7 mouse cellular contexts compared by ENCODE assay signal in the genomic region with DNA sequence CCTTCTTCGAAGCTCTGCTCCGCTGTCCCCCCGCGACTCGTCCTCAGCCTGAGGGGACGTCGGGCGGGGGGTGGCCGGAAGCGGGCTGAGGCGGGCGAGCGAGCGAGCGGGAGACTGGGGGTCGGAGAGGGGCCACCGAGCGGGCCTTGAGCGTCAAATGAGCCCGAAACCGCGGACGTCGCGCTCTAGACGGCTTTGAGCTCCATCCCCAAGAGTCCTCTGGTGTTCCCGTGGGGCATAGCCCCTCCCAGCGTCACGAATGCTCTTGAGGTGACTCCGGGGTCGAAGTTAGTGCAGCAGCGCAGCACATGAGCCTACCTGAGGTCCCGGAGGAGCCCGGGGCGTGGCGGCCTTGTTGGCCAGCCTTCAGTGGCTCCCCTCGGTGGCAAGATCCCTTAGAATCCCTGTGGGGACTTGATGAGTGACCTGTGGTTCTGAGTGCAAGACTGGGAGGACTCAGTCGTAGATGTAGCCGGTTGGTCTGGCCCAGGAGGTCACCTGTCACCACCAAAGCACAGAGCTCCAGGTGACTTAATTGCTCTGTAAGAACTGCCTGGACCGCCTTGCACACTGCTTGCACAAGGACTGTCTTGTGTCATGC. TPM values are rescaled to one million over a fixed set of nuclear protein-coding genes. Genes with fewer than 3 reads are reported as not detected.
DNase-seq lines count a peak whose midpoint lies in the region; ATAC-seq and TF ChIP-seq lines count a peak whose summit lies in the region.

No protein-coding gene starts in this region.

- peak overlapping the region; percentile 70 for H3K4me3 ChIP-seq in embryonic facial prominence, embryonic 14.5 days (ENCODE audit: low read depth, low read length)
- H3K4me3 ChIP-seq in lung, embryonic 16.5 days (ENCODE audit: low read length): peak overlapping the region; percentile 85
- H3K4me3 ChIP-seq in stomach, postnatal 0 days (ENCODE audit: low read depth, low read length): peak overlapping the region; percentile 85

- TF ChIP-seq CTCF in stomach, postnatal 0 days (IDR thresholded peaks at IDR 0.05; ENCODE audit: low read depth): no peak

- H3K27me3 ChIP-seq in embryonic facial prominence, embryonic 14.5 days (replicated peaks; ENCODE audit: control insufficient read depth, insufficient read depth, low read length): no peaks in the 10 kb centered on the region
- no peaks in the 10 kb centered on the region for H3K27me3 ChIP-seq in lung, embryonic 16.5 days (ENCODE audit: control insufficient read depth, insufficient read depth, low read depth, low read length)
- no peaks in the 10 kb centered on the region for H3K27me3 ChIP-seq in stomach, postnatal 0 days (ENCODE audit: control insufficient read depth, insufficient read depth, low read length)

- H3K4me1 ChIP-seq in embryonic facial prominence, embryonic 14.5 days (ENCODE audit: control insufficient read depth, insufficient read depth, low read length): peaks cover 3% of the 10 kb centered on the region; the same call in 1 of the 2 replicates
- H3K4me1 ChIP-seq in lung, embryonic 16.5 days (replicated peaks; ENCODE audit: control insufficient read depth, insufficient read depth, low read length): peaks cover 15% of the 10 kb centered on the region
- 0 out of 2 replicates have a peak, but pooled peaks cover 3% of the 10 kb centered on the region for H3K4me1 ChIP-seq in stomach, postnatal 0 days (replicated peaks; ENCODE audit: control insufficient read depth, insufficient read depth)

- DNase-seq in retina, adult 2 months (ENCODE audit: low read depth, low spot score): peak; percentile 18
- no peak for DNase-seq in retina, embryonic 14.5 days (ENCODE audit: low spot score)
- peak; percentile 36 for DNase-seq in adipocyte (ENCODE audit: low spot score)
- peak; percentile 47 for DNase-seq in embryonic facial prominence, embryonic 14.5 days (ENCODE audit: low spot score)
- peak; percentile 61 for DNase-seq in stomach, postnatal 0 days (ENCODE audit: low spot score)

- H3K4me2 ChIP-seq in embryonic facial prominence, embryonic 14.5 days (ENCODE audit: low read depth, low read length): peak overlapping the region; percentile 89
- H3K4me2 ChIP-seq in lung, embryonic 16.5 days (ENCODE audit: low read depth, low read length): peak overlapping the region; percentile 57
- H3K4me2 ChIP-seq in stomach, postnatal 0 days (replicated peaks; ENCODE audit: low read depth): peak overlapping the region; percentile 81

- H3K27ac ChIP-seq in embryonic facial prominence, embryonic 14.5 days (replicated peaks; ENCODE audit: low read depth, low read length): peak overlapping the region; percentile 73
- peak overlapping the region; percentile 90 for H3K27ac ChIP-seq in lung, embryonic 16.5 days (ENCODE audit: low read length)
- H3K27ac ChIP-seq in stomach, postnatal 0 days (replicated peaks): peak overlapping the region; percentile 86

- H3K9ac ChIP-seq in embryonic facial prominence, embryonic 14.5 days (ENCODE audit: low read depth, low read length): peak overlapping the region; percentile 84
- H3K9ac ChIP-seq in lung, embryonic 16.5 days (ENCODE audit: low read length): peak overlapping the region; percentile 94
- peak overlapping the region; percentile 90 for H3K9ac ChIP-seq in stomach, postnatal 0 days (ENCODE audit: low read length)

- no peak for TF ChIP-seq EP300 in stomach, postnatal 0 days (optimal IDR thresholded peaks at IDR 0.05)

- H3K36me3 ChIP-seq in embryonic facial prominence, embryonic 14.5 days (ENCODE audit: control insufficient read depth, insufficient read depth, low read length): no peaks in the 10 kb centered on the region
- H3K36me3 ChIP-seq in lung, embryonic 16.5 days (ENCODE audit: control insufficient read depth, insufficient read depth, low read length): no peaks in the 10 kb centered on the region
- no peaks in the 10 kb centered on the region for H3K36me3 ChIP-seq in stomach, postnatal 0 days (ENCODE audit: control insufficient read depth, insufficient read depth, low read length)

- under 1% methylated on average over 21 of the region's 40 CpGs for WGBS in embryonic facial prominence, embryonic 14.5 days
- under 1% methylated on average over 40 of the region's 40 CpGs for WGBS in lung, embryonic 16.5 days
- under 1% methylated on average over 37 of the region's 40 CpGs for WGBS in stomach, postnatal 0 days

- ATAC-seq in embryonic facial prominence, embryonic 14.5 days (ENCODE audit: low read depth): peak; percentile 54
- peak; percentile 69 for ATAC-seq in inflammation-experienced regulatory T-cells, adult 6 months
- ATAC-seq in lung, embryonic 16.5 days (ENCODE audit: low read depth): no peak; the same call in 1 of the 2 replicates
- ATAC-seq in stomach, postnatal 0 days (ENCODE audit: low FRiP score, low TSS enrichment): peak; percentile 75

- no peaks in the 10 kb centered on the region for H3K9me3 ChIP-seq in embryonic facial prominence, embryonic 14.5 days (ENCODE audit: control insufficient read depth, low read length)
- no peaks in the 10 kb centered on the region for H3K9me3 ChIP-seq in lung, embryonic 16.5 days (ENCODE audit: control insufficient read depth, low read length)
- H3K9me3 ChIP-seq in stomach, postnatal 0 days (ENCODE audit: control insufficient read depth, low read length): no peaks in the 10 kb centered on the region

RNA-seq across cellular contexts. Expression of gene Hmox2, which starts 0.5 kb away (rescaled TPM):
- polyA plus RNA-seq in embryonic facial prominence, embryonic 14.5 days (2014; fragmentation: Nextera tagmentation; extraction: Ambion mirVana): 97.6 and 107 TPM in 2 replicates
- polyA plus RNA-seq in inflammation-experienced regulatory T-cells, adult 6 months (2017; shearing (Covaris generic)): 100 to 1,000 TPM in 2 of 3 experiments, 10 to 100 TPM in 1; 97.9 to 114 (median 103) TPM
- polyA plus RNA-seq in lung, embryonic 16.5 days (2015; fragmentation: Nextera tagmentation; extraction: Ambion mirVana): 110 and 114 TPM in 2 replicates
- 57.4 and 60.6 TPM in 2 replicates for polyA plus RNA-seq in stomach, postnatal 0 days (2015; fragmentation: Nextera tagmentation; extraction: Ambion mirVana)

RNA-seq across cellular contexts. Expression of gene Nmral1, which starts 7.5 kb away (rescaled TPM):
- polyA plus RNA-seq in embryonic facial prominence, embryonic 14.5 days (2014; fragmentation: Nextera tagmentation; extraction: Ambion mirVana): 46.3 and 56.8 TPM in 2 replicates
- 10 to 100 TPM; 10.0 to 36.5 (median 16.6) TPM for polyA plus RNA-seq in inflammation-experienced regulatory T-cells, adult 6 months (2017; shearing (Covaris generic))
- polyA plus RNA-seq in lung, embryonic 16.5 days (2015; fragmentation: Nextera tagmentation; extraction: Ambion mirVana): 60.6 and 62.5 TPM in 2 replicates
- 15.5 and 17.2 TPM in 2 replicates for polyA plus RNA-seq in stomach, postnatal 0 days (2015; fragmentation: Nextera tagmentation; extraction: Ambion mirVana)

RNA-seq across cellular contexts. Expression of gene Coro7, which starts 47.1 kb away (rescaled TPM):
- 11.5 and 16.1 TPM in 2 replicates for polyA plus RNA-seq in embryonic facial prominence, embryonic 14.5 days (2014; fragmentation: Nextera tagmentation; extraction: Ambion mirVana)
- 100 to 1,000 TPM in 2 of 3 experiments, 10 to 100 TPM in 1; 94.9 to 137 (median 111) TPM for polyA plus RNA-seq in inflammation-experienced regulatory T-cells, adult 6 months (2017; shearing (Covaris generic))
- polyA plus RNA-seq in lung, embryonic 16.5 days (2015; fragmentation: Nextera tagmentation; extraction: Ambion mirVana): 15.9 and 18.3 TPM in 2 replicates
- polyA plus RNA-seq in stomach, postnatal 0 days (2015; fragmentation: Nextera tagmentation; extraction: Ambion mirVana): 7.6 and 8.1 TPM in 2 replicates
